Mouse (Mus musculus): Measurements from ENCODE around the gene Wipi2.

DNA sequence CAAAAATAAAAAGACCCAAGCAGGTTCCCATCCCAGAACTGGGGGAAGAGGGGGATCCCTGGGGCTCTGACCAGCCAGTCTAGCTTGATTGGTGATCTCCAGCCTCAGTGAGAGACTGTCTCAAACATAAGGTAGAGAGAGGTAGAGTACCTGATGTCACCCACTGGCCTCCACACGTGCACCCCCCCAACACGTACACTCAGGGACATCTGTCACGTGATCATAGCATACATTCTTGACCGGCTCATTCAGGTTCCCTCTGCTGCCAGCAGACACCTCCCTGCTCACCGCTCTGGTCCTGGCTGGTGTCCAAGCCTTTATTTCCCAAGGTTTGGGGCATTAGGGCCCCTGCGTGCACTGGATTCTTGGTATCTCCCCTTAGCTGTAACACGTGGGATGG, 81.9 kb downstream of the Wipi2 start:
- no peak for TF ChIP-seq CHD2 (IDR thresholded peaks at IDR 0.05; ENCODE audit: low read depth, low read length)
- TF ChIP-seq ZC3H11A (IDR thresholded peaks at IDR 0.05; ENCODE audit: borderline replicate concordance, low read depth, low read length): no peak
- TF ChIP-seq ZNF384 (IDR thresholded peaks at IDR 0.05; ENCODE audit: low read depth, low read length): no peak
